Mouse (Mus musculus) hematopoietic stem cell, adult 5-6 weeks (primary cell): Measurements from ENCODE around the gene Bcr. TPM values are rescaled to one million over a fixed set of nuclear protein-coding genes. Genes with fewer than 3 reads are reported as not detected.

Experiments used
- ATAC-seq, 2 experiments: fragments of 125-278 bp in 1 of 2; replicated peaks in 1 of 2; 2 replicates each; pipeline ENCODE4 v1.8.0; 2016 to 2017; ENCODE audit warnings: inconsistent platforms in 2 of 2, mild to moderate bottlenecking in 2 of 2, moderate number of reproducible peaks in 2 of 2, low read depth in 1 of 2, moderate TSS enrichment in 1 of 2; ENCODE audit not compliant: low FRiP score in 2 of 2, poor library complexity in 2 of 2, severe bottlenecking in 2 of 2, insufficient read depth in 1 of 2, low TSS enrichment in 1 of 2
- total RNA-seq: library from RNA; stranded (forward); fragments of 172-1452, 232-1000 nt; gene quantifications from 2 replicates; pipeline ENCODE4 v1.2.3, GENCODE M21; 2017

The Bcr gene
- total RNA-seq, 1 experiment from 2014 or later: 34.9 TPM

- ATAC-seq: peak; percentile 98 to 99
These were observed 76.8 kb downstream of the Bcr start for GRCm38 (mm10) chr10:75137148-75137547.

- peak; percentile 16 to 24; a peak in 1 of 4 replicates for ATAC-seq
These were observed 84.8 kb downstream of the Bcr start for GRCm38 (mm10) chr10:75145221-75145620.

DNA sequence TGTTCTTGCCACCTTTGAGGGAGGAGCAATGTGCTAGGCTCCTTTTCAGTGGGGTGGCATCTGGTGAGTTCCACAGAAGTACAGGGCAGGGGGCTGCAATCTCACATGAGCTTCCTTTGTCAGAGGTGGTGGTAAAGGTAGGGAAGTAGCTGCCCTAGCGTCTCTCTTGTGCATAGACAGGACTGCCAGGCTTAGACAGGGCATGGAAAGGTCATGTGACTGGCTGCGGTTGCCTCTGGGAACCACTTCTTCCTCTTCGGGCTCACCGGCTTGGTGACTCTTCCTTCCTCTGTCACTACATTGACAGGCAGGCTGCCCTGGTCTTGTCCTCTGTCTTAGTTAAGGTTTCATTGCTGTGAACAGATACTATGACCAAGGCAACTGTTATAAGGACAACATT is 85.6 kb downstream of the Bcr start:
- ATAC-seq: peak; percentile 92 to 96

GRCm38 (mm10) chr10:75146619-75147018 is 86.2 kb downstream of the Bcr start:
- ATAC-seq: peak; percentile 17 to 22; a peak in 1 of 4 replicates

GRCm38 (mm10) chr10:75148295-75148694 is 87.9 kb downstream of the Bcr start:
- ATAC-seq: no peak

DNA sequence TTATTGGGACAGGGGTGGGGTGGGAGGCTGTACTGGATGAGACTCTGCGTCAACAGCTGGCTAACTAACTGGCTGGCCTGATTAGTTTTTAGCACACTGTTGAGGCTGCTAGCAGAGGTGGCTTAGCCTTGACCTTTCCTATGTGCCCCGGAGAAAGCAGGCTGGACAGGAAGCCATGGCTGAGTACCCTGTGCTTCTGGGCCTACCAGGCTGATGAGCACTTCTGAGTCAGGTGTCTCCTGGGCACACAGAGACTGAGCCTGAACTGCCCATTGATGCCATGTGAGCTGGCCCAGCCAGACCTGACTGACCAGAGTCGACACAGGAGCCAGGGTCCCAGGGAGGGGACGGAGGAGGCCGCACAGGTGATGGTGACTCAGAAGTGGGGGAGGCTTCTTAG is 90.0 kb downstream of the Bcr start:
- no peak for ATAC-seq

GRCm38 (mm10) chr10:75151311-75151710 is 90.9 kb downstream of the Bcr start:
- peak; percentile 77 to 94 for ATAC-seq

DNA sequence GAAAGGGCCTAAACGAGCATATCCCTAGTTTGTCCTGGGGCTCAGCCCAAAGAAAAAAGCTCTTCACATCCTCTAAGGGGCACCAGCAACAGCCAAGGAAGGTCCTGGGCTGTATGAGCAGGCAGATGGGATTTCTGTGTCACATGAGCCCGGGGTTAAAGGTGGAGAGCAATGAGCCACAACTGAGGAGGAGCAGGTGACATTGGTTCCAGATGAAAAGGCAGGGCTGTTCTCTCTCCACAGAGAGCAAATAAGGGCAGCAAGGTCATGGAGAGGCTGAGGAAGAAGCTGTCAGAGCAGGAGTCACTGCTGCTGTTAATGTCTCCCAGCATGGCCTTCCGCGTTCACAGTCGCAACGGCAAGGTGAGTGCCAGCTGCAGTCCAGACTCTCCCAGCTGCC is 96.4 kb downstream of the Bcr start:
- ATAC-seq: no peak

- no peak for ATAC-seq
These were observed 97.3 kb downstream of the Bcr start for GRCm38 (mm10) chr10:75157713-75158112.

DNA sequence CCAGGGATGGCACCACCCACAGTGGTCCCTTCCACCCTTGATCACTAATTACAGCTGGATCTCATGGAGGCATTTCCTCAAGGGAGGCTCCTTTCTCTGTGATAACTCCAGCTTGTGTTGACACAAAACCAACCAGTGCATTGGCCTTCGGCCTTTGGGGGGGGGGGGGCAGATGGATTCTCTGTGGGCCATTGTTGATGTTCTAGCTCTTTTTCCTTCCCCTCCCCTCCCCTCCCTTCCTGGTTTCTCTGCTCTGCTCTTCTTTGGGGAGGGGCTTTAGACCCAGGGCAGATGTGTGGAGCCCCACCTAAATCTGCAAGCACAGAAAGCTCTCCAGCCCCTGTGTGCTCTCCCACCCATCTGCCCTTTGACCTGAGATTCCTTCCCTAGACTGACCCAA is 98.0 kb downstream of the Bcr start:
- ATAC-seq: no peak

- ATAC-seq: no peak
These were observed 99.9 kb downstream of the Bcr start for GRCm38 (mm10) chr10:75160171-75160900.

- no peak for ATAC-seq
These were observed 105.6 kb downstream of the Bcr start for GRCm38 (mm10) chr10:75165825-75166481.

DNA sequence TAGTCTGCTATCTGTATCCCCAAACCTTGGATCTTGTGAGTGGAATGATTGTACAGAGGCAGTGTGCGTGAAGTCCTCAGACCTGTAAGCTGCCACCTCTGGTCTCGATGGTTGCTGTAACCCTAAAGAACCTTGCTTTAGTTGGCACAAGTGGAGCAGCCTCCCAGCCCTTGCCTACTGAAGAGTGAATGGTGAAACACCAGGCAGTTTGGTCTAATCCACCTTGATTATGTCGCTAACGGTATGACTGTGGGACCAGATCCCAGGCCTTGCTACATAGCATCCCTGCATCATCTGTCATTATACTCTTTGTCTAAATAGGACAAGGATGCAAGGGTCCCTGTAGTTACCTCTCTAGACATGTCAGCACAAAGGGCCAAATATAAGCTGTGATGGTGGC is 106.2 kb downstream of the Bcr start:
- no peak for ATAC-seq

- peak; percentile 75 to 83 for ATAC-seq
These were observed 109.9 kb downstream of the Bcr start for GRCm38 (mm10) chr10:75170207-75170850.

DNA sequence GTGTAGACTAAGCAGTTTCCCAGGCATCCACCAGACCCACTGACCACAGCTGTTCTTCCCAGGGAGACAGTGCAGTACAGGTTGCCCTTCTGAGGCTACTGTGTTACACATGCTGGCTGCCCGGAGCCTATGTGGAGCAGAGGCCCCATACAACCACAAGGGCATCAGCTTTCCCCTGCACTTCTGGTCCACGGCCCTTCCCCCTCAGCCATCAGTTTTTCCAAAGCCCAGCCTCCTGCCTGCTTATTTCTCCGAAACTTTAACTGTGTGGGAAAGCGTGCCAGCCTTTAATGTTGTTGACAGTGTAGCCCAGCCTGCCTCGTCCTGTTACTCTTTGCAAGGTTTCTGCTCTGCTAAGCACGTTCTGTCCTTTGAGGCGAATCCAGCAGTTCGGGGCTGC is 112.7 kb downstream of the Bcr start:
- no peak for ATAC-seq

DNA sequence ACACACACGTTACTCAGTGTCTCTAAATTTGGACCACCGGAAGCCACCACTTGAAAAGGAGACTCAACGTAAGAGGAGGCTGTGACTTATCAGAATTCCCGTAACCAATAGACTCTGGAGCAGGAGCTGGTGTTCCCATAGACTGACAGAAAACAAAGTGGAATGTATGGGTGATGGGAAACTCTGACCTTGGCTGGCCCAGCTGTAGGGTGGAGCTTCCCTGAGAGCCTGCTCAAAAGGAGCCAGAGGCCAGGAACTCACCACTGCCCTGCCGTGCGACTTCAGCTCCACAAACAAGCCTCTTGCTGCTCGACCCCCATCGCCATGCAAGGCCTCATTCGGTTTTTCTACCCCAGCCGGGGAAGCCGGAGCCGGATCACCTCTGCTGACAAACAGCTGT is 113.3 kb downstream of the Bcr start:
- no peak for ATAC-seq

- ATAC-seq: no peak
These were observed 116.1 kb downstream of the Bcr start for GRCm38 (mm10) chr10:75176494-75176893.

GRCm38 (mm10) chr10:75178911-75179310 is 118.5 kb downstream of the Bcr start:
- ATAC-seq: no peak
